Mouse (Mus musculus) embryonic fibroblast, embryonic 13.5 days (primary cell): Measurements from ENCODE around the gene Maz. TPM values are rescaled to one million over a fixed set of nuclear protein-coding genes. Genes with fewer than 3 reads are reported as not detected.

Source experiments
- H3K27ac ChIP-seq: 2 replicates; pipeline ENCODE4 v1.5.1; 2012; ENCODE audit warnings: low read length, control low read depth, inconsistent platforms; ENCODE audit not compliant: insufficient read depth
- H3K4me1 ChIP-seq: 2 replicates; pipeline ENCODE4 v1.6.1; 2011; ENCODE audit warnings: low read length; ENCODE audit not compliant: control insufficient read depth, insufficient read depth
- H3K4me3 ChIP-seq: 2 replicates; pipeline ENCODE4 v1.5.1; 2011; ENCODE audit warnings: mild to moderate bottlenecking, control low read depth, low read length; ENCODE audit not compliant: insufficient read depth
- CTCF ChIP-seq: IDR thresholded peaks from 2 replicates; pipeline ENCODE4 v1.5.1; 2011; ENCODE audit warnings: mild to moderate bottlenecking, control low read depth, low read length, moderate library complexity, borderline replicate concordance; ENCODE audit not compliant: insufficient read depth
- POLR2A ChIP-seq: IDR thresholded peaks from 2 replicates; pipeline ENCODE4 v1.6.1; 2011; ENCODE audit warnings: low read depth, mild to moderate bottlenecking, control low read depth, low read length, moderate library complexity
- polyA plus RNA-seq: library from polyadenylated mRNA; stranded (reverse); fragments of >200 nt; gene quantifications from 2 replicates; pipeline ENCODE4 v1.2.4, GENCODE M21; 2011; ENCODE audit warnings: low read depth; ENCODE audit not compliant: missing spikeins, insufficient read length

The Maz gene
- polyA plus RNA-seq, 1 experiment = 127 TPM

DNA sequence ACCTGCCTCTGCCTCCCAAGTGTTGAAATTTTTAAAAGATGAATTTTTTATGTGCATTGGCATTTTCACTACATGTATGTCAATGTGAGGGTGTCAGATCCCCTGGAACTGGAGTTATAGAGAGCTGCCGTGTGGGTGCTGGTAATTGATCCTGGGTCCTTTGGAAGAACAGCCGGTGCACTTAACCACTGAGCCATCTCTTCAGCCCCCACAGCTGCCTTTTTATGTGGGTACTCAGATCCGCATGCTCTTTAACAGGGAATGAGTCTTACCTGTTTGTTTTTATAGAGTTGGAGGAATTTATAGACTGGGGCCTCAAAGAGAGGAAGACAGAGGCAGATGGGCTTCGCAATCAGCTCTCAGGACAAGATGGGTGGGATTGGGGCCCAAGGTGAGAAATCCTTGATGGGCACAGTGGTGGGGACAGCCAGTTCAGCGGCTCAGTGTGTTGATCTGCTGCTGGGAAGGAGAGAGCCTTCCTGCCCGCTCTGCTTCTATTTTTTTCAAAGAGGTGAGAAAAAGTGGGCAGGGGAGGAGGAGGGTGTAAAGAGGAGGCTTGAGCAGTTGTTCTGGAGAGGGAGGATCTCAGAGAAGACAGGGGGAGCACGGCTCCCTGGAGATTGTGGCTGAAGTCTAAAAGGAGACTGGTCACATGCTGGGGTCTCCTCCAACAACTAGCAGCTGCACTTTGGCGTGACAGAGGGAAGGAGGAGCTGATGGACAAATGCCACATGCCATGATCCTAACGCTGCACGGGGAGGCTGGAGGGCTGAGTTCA lies 42.0 kb downstream of the Maz start:
- H3K27ac ChIP-seq = no peak overlapping the region
- H3K4me1 ChIP-seq = no peaks in the 10 kb centered on the region
- no peak overlapping the region for H3K4me3 ChIP-seq
- TF ChIP-seq POLR2A = no peak

DNA sequence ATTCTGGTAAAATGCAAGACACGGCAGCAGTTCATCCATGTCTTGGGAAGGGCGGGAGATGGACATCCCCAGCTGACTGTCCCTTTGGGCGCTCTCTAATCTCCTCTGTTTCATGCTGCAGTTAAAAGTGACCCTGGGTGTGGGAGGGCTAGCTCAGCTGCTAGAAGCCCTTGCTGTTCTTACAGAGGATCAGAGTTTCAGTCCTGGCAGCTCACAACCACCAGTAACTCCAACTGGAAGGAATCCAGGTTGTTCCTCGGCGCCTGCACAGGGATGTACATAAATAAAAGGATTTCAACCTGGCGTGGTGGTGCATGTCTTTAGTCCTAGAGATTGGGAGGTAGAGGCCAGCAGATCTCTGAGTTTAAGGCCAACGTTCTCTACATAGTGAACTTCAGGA lies 43.7 kb downstream of the Maz start:
- TF ChIP-seq CTCF = no peak
- TF ChIP-seq POLR2A = no peak
- Histone ChIP-seq H3K4me3 (no peak overlapping the region), H3K27ac (no peak overlapping the region), H3K4me1 (no peaks in the 10 kb centered on the region)

DNA sequence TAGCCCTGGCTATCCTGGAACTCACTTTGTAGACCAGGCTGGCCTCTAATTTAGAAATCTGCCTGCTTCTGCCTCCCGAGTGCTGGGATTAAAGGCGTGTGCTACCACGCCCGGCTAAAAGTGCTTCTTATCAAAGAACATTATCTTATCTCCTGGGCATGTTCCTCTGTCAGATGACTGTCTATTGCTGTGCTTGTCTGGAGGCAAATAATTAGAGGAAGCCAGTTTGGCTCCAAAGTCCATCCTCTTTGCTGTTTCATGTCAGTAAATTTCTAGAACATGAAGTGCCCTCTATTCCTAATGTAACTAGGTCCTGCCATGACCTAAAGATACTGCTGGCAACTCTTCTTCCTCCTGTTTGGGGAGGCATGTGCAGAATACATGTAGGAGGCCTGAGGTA lies 44.8 kb downstream of the Maz start:
- TF ChIP-seq POLR2A (no peak), CTCF (no peak)
- Histone ChIP-seq H3K4me3 (no peak overlapping the region), H3K27ac (no peak overlapping the region), H3K4me1 (no peaks in the 10 kb centered on the region)

DNA sequence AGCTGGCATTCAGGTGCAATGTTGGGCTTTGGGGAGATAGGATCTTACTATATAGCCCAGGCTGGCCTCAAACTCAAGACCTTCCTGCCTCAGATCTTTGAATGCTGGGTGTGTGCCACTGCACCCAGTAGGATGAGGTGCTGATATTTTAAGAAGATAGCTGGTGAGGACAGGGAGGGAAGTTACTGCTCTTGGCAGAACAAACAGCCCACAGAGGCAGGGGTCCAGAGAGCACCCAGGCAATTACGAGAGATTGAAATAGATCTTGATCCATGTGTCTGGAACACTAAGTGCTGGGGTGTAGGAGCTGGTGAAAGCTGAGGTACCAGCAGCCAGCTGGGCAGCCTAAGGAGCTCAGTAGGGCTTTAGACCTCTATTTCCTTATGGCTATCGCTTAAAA lies 45.2 kb downstream of the Maz start:
- no peak overlapping the region for H3K4me3 ChIP-seq
- H3K27ac ChIP-seq = no peak overlapping the region
- no peaks in the 10 kb centered on the region for H3K4me1 ChIP-seq
- TF ChIP-seq CTCF = no peak

DNA sequence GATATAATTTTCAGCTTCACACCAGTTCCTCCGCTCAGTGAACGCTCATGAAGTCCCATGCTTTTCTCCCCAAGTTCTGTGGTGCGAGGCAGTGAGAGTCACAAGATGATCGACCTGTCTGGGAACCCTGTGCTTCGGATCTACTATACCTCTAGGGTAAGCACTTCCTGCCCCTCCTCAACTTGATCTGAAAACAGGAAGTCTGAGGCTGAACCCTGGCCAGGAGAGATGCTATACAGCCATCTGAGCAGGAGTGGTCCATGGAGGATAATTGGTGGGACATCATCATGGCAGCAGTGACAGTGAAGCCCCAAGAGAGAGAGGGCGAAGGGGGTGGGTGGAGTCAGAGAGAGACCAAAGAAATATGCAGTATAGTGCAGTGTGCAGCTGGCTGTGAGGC lies 48.0 kb downstream of the Maz start:
- Histone ChIP-seq H3K4me3 (no peak overlapping the region), H3K27ac (no peak overlapping the region), H3K4me1 (no peaks in the 10 kb centered on the region)
- no peak for TF ChIP-seq POLR2A
- no peak for TF ChIP-seq CTCF

DNA sequence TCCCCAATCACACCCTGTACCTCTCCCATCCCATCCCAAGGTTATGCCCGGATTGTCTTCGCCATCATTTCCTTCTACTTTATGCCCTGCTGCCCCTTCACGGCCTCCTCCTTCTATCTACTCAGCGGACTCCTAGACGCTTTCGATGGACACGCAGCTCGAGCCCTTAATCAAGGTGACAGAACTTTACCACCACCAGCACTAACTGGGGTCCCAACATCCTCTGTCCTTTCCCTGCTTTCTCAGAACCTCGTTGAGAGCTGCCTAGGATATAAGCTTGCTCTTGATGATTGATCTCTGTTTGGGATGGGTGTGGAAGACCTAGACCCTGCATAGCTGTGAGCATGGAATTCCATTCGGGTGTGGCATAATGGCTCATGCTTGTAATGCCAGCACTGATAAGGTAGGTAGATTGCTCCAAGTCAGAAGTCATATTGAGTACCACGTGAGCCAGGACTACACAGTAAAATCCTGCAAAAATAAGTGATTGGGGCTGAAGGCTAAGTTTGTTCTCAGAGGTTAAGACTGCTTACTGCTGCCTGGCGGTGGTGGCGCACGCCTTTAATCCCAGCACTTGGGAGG lies 49.9 kb downstream of the Maz start:
- TF ChIP-seq CTCF = no peak
- 0 out of 2 replicates have a peak, but pooled peaks have one; percentile 10 for TF ChIP-seq POLR2A
- Histone ChIP-seq H3K27ac (0 out of 2 replicates have a peak overlapping the region, but pooled peaks have one; percentile 24), H3K4me3 (peak overlapping the region; percentile 98), H3K4me1 (no peaks in the 10 kb centered on the region)

DNA sequence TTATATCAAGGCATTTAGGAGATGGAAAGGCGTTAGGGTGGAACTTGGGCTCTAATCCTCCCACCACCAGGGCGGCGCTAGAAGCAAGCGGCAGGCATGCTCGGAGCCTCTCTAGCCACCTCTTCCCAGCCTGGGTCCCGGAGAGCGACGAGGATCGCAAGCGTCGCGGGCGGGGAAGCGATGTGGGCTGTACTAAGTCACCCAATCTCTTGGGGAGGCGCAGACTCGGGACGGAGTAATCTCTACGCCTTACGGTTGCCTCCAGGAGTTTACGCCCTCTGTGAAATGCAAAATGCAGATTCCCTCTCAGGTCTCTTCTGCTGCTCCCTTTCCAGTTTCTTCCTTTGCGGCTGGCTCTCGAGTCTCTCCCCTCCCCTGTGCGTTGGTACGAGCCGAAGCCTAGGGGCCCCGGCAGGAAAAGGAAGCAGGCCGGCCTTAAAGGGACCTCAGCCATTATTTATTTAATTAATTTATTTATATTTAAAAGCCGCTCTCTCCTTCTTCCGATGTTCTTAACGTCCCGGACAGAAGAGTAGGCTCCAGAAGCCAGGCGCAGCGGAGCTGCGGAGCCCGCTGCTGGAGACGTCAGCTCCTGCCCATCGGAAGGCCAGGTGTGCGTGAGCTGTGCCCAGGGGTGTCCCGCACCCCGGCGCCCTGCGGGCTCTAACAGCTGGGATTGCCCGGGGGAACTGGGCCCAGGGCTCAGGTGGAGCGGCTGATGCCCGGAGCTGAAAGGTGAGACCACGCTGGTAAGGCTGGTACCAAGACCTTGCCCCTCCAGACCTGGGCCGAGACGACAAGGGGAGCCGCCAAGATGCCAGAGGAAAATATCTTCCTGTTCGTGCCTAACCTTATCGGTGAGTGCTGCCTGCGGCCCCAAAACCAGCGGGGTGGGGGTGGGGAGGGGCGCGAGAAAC lies 50.6 kb downstream of the Maz start, which contains the start of gene Cdiptos:
Cdiptos (minus strand) TSS at position 149 of the 917 bp plus-strand sequence.
- TF ChIP-seq POLR2A = 0 out of 2 replicates have a peak, but pooled peaks have one; percentile 12
- peak; percentile 84 for TF ChIP-seq CTCF
- peak within 1 kb of the TSS; percentile 98 for H3K4me3 ChIP-seq
- peak within 1 kb of the TSS; percentile 97 for H3K27ac ChIP-seq
- no peaks in the 10 kb centered on the region for H3K4me1 ChIP-seq

DNA sequence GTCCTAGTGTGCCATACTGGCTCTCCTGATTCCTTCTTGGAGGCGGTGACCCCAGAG lies 51.1 kb downstream of the Maz start, which contains the start of gene Cdipt:
Cdipt (plus strand) TSS at position 22 of the 57 bp plus-strand sequence.
- TF ChIP-seq POLR2A (no peak; the same call in 1 of the 2 replicates), CTCF (no peak)
- no peaks in the 10 kb centered on the region for H3K4me1 ChIP-seq
- H3K27ac ChIP-seq = peak within 1 kb of the TSS; percentile 97
- H3K4me3 ChIP-seq = peak within 1 kb of the TSS; percentile 98

DNA sequence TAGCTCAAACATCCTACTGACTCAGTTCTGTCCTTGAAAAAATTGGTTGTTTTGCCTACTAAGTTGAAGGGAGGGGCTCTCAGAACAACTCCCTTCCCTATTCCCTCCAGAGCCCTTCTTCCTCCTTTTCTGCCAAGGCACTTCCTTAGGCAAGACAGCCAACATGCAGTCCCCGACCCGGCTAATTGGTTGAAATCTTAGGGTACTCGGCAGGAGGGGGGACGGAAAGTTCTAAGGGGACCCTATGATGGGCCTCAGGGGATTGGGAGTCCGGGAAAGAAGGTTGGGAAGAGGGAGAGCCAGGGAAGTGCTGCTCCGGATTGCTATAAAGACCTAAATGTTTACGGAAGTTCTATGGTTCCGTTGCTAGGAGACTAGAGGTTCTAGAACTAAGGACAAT lies 51.3 kb downstream of the Maz start:
- Histone ChIP-seq H3K4me3 (no peak overlapping the region), H3K27ac (no peak overlapping the region), H3K4me1 (no peaks in the 10 kb centered on the region)
- TF ChIP-seq CTCF = no peak
- TF ChIP-seq POLR2A = no peak

Other genes with a start within 250 kb of the Maz start
- gene Tbx6, start 245.6 kb downstream of the Maz start, polyA plus RNA-seq = 0.49 TPM in 1 of 2 replicates, not detected in the other
- 106 and 118 TPM in 2 replicates for gene Ppp4c, start 234.5 kb downstream of the Maz start, polyA plus RNA-seq
- 0.37 and 1.2 TPM in 2 replicates for gene Fam57b, start 229.4 kb downstream of the Maz start, polyA plus RNA-seq
- gene 4930451I11Rik, start 195.4 kb downstream of the Maz start, polyA plus RNA-seq = not detected in 2 replicates
- gene Doc2a, start 179.6 kb downstream of the Maz start, polyA plus RNA-seq = not detected in 2 replicates
- gene Hirip3, start 165.1 kb downstream of the Maz start, polyA plus RNA-seq = 20.5 and 40.2 TPM in 2 replicates
- 54.0 and 63.0 TPM in 2 replicates for gene Ino80e, start 164.7 kb downstream of the Maz start, polyA plus RNA-seq
- 42.0 and 45.4 TPM in 2 replicates for gene Taok2, start 142.3 kb downstream of the Maz start, polyA plus RNA-seq
- 30.7 and 33.6 TPM in 2 replicates for gene Tmem219, start 104.1 kb downstream of the Maz start, polyA plus RNA-seq
- gene Kctd13, start 98.2 kb downstream of the Maz start, polyA plus RNA-seq = 9.0 and 9.1 TPM in 2 replicates
- gene Asphd1, start 77.5 kb downstream of the Maz start, polyA plus RNA-seq = 0.30 TPM in 1 of 2 replicates, not detected in the other
- not detected in 2 replicates for gene Sez6l2, start 76.5 kb downstream of the Maz start, polyA plus RNA-seq
- 134 and 139 TPM in 2 replicates for gene Cdipt, start 51.1 kb downstream of the Maz start, polyA plus RNA-seq
- gene Cdiptos, start 50.9 kb downstream of the Maz start, polyA plus RNA-seq = 1.7 TPM in 1 of 2 replicates, not detected in the other
- 32.2 and 47.6 TPM in 2 replicates for gene Mvp, start 12.4 kb downstream of the Maz start, polyA plus RNA-seq
- gene Pagr1b, start 10.6 kb downstream of the Maz start, polyA plus RNA-seq = 21.7 and 25.6 TPM in 2 replicates
- 14.0 and 14.3 TPM in 2 replicates for gene Pagr1a, start 9.7 kb downstream of the Maz start, polyA plus RNA-seq
- gene Gm42742, start 5.9 kb downstream of the Maz start, polyA plus RNA-seq = 13.5 and 15.7 TPM in 2 replicates
- gene Prrt2, start 5.8 kb downstream of the Maz start, polyA plus RNA-seq = 3.1 and 15.3 TPM in 2 replicates
- gene Kif22, start 15.4 kb upstream of the Maz start, polyA plus RNA-seq = 22.5 and 37.4 TPM in 2 replicates
- gene Zg16, start 60.3 kb upstream of the Maz start, polyA plus RNA-seq = not detected in 2 replicates
- gene AI467606, start 64.3 kb upstream of the Maz start, polyA plus RNA-seq = 0.42 and 1.1 TPM in 2 replicates
- 0.25 TPM in 1 of 2 replicates, not detected in the other for gene Qprt, start 95.2 kb upstream of the Maz start, polyA plus RNA-seq
- gene Spn, start 110.8 kb upstream of the Maz start, polyA plus RNA-seq = not detected in 2 replicates
- gene Cd2bp2, start 169.0 kb upstream of the Maz start, polyA plus RNA-seq = 66.3 and 74.3 TPM in 2 replicates
- gene Tbc1d10b, start 181.4 kb upstream of the Maz start, polyA plus RNA-seq = 37.0 and 37.5 TPM in 2 replicates
- gene Mylpf, start 181.9 kb upstream of the Maz start, polyA plus RNA-seq = 1.4 and 1.7 TPM in 2 replicates
- 11.0 and 12.4 TPM in 2 replicates for gene Zfp553, start 206.0 kb upstream of the Maz start, polyA plus RNA-seq
- gene Sept1, start 206.1 kb upstream of the Maz start, polyA plus RNA-seq = 3.9 and 4.2 TPM in 2 replicates
- gene Zfp771, start 217.2 kb upstream of the Maz start, polyA plus RNA-seq = 21.3 and 24.3 TPM in 2 replicates
- gene Dctpp1, start 233.7 kb upstream of the Maz start, polyA plus RNA-seq = 29.0 and 30.6 TPM in 2 replicates
- gene Sephs2, start 247.0 kb upstream of the Maz start, polyA plus RNA-seq = 25.9 and 29.4 TPM in 2 replicates